Mouse (Mus musculus) megakaryocyte progenitor cell, adult 5-6 weeks (primary cell): ENCODE data around the gene Ccna1. TPM values are rescaled to one million over a fixed set of nuclear protein-coding genes. Genes with fewer than 3 reads are reported as not detected.

Experiments used
- ATAC-seq: replicated peaks from 2 replicates; pipeline ENCODE4 v1.8.0; 2016; ENCODE audit warnings: mild to moderate bottlenecking, moderate TSS enrichment, inconsistent platforms; ENCODE audit not compliant: poor library complexity
- total RNA-seq, 2 experiments: library from RNA; stranded (forward) in 1 of 2; stranded (reverse) in 1 of 2; fragments of 157-497, 149-512 nt in 1 of 2; fragments of 200-1000 nt in 1 of 2; gene quantifications; 2 replicates each; pipeline versions ENCODE4 v1.2.3 to v1.2.4; 2015 to 2017

Gene Ccna1
- total RNA-seq, 2 experiments from 2014 or later: not detected

- ATAC-seq: no peak
Observed at GRCm38 (mm10) chr3:55066666-55067023, 11.3 kb upstream of the Ccna1 start.

- peak; percentile 31 for ATAC-seq
Observed at GRCm38 (mm10) chr3:55065738-55066665, 10.7 kb upstream of the Ccna1 start.

GRCm38 (mm10) chr3:55064396-55064795, 9.1 kb upstream of the Ccna1 start:
- ATAC-seq: peak; percentile 93

GRCm38 (mm10) chr3:55062653-55063052, 7.4 kb upstream of the Ccna1 start:
- ATAC-seq: no peak

- ATAC-seq: no peak
Observed at GRCm38 (mm10) chr3:55056376-55056775, 1.1 kb upstream of the Ccna1 start.

- no peak for ATAC-seq
Observed at GRCm38 (mm10) chr3:55055747-55056120, 433 bp upstream of the Ccna1 start.

- ATAC-seq: no peak
Observed at GRCm38 (mm10) chr3:55054231-55054630, 1.1 kb downstream of the Ccna1 start.

GRCm38 (mm10) chr3:55044601-55045370, 10.5 kb downstream of the Ccna1 start:
- no peak for ATAC-seq

- no peak for ATAC-seq
Observed at GRCm38 (mm10) chr3:55037608-55038007, 17.7 kb downstream of the Ccna1 start.

- ATAC-seq: no peak
Observed at GRCm38 (mm10) chr3:55027271-55027840, 27.9 kb downstream of the Ccna1 start.

GRCm38 (mm10) chr3:55025502-55025901, 29.8 kb downstream of the Ccna1 start:
- no peak for ATAC-seq

GRCm38 (mm10) chr3:55023347-55023746, 32.0 kb downstream of the Ccna1 start:
- ATAC-seq: no peak

GRCm38 (mm10) chr3:55022247-55022646, 33.1 kb downstream of the Ccna1 start:
- no peak for ATAC-seq

- ATAC-seq: no peak
Observed at GRCm38 (mm10) chr3:55012536-55012935, 42.8 kb downstream of the Ccna1 start.

- ATAC-seq: no peak
Observed at GRCm38 (mm10) chr3:55011681-55012080, 43.6 kb downstream of the Ccna1 start.

GRCm38 (mm10) chr3:55008965-55009741, 46.1 kb downstream of the Ccna1 start:
- no peak for ATAC-seq

GRCm38 (mm10) chr3:55004036-55004435, 51.3 kb downstream of the Ccna1 start:
- no peak for ATAC-seq

- no peak for ATAC-seq
Observed at GRCm38 (mm10) chr3:55001677-55002076, 53.6 kb downstream of the Ccna1 start.
